Mouse (Mus musculus) ES-Bruce4 (cell line): ENCODE measurements around the gene Spock3.

Experiments used
- CTCF ChIP-seq: IDR thresholded peaks from one replicate; pipeline ENCODE4 v1.8.1; 2011; ENCODE audit warnings: low read depth, low read length
- EP300 ChIP-seq: IDR thresholded peaks from 2 replicates; pipeline ENCODE4 v1.6.1; 2011; ENCODE audit warnings: low read depth, low read length; ENCODE audit not compliant: insufficient read depth
- POLR2A ChIP-seq: IDR thresholded peaks from one replicate; pipeline ENCODE4 v1.8.1; 2011; ENCODE audit warnings: low read length; ENCODE audit not compliant: insufficient read depth

- TF ChIP-seq CTCF (no peak), POLR2A (no peak), EP300 (no peak)
Measured at GRCm38 (mm10) chr8:63109761-63110160, 159.0 kb downstream of the Spock3 start.
